Mouse (Mus musculus) forebrain, embryonic 10.5 days (tissue): ENCODE measurements at regions not wholly inside any gene's neighbourhood (a gene's known extent, or its start where the extent isn't known, plus 50 kb on each side); places are given as distances from the start of the nearest gene placed in this dataset.

Experiments used
- DNase-seq: peaks from one replicate; pipeline ENCODE4 v3.0.0-alpha.2; 2017; ENCODE audit warnings: low spot score; ENCODE audit errors: extremely low spot score
- H3K27ac ChIP-seq: fragments of 300-500 bp; sonication (generic); 2 replicates; pipeline ENCODE4 v1.5.1; 2016; ENCODE audit warnings: mild to moderate bottlenecking
- H3K27me3 ChIP-seq: fragments of 300-500 bp; sonication (generic); 2 replicates; pipeline ENCODE4 v1.6.1; 2016; ENCODE audit warnings: mild to moderate bottlenecking; ENCODE audit not compliant: poor library complexity, severe bottlenecking
- H3K36me3 ChIP-seq: fragments of 300-500 bp; sonication (generic); replicated peaks from 2 replicates; pipeline ENCODE4 v1.6.1; 2016; ENCODE audit warnings: mild to moderate bottlenecking, moderate library complexity
- H3K4me1 ChIP-seq: fragments of 300-500 bp; sonication (generic); 2 replicates; pipeline ENCODE4 v1.6.1; 2016
- H3K4me3 ChIP-seq: fragments of 300-500 bp; sonication (generic); 2 replicates; pipeline ENCODE4 v1.5.1; 2016; ENCODE audit warnings: mild to moderate bottlenecking, moderate library complexity
- H3K9me3 ChIP-seq: fragments of 300-500 bp; sonication (generic); 2 replicates; pipeline ENCODE4 v1.6.1; 2016; ENCODE audit warnings: mild to moderate bottlenecking, moderate library complexity
- WGBS: fragments of 180-500 bp; shearing (Covaris S2); methylation state at CpG from one replicate; pipeline ENCODE4 v1.1.7; 2016; 5-methylcytosine and 5-hydroxymethylcytosine counted together

- no peaks in the 10 kb centered on the region for H3K27me3 ChIP-seq
- H3K27ac ChIP-seq = no peak overlapping the region
- DNase-seq = no peak
- H3K9me3 ChIP-seq = no peaks in the 10 kb centered on the region
- H3K4me1 ChIP-seq = no peaks in the 10 kb centered on the region
- H3K4me3 ChIP-seq = no peak overlapping the region
- no peaks in the 10 kb centered on the region for H3K36me3 ChIP-seq
- 88% methylated on average over 2 of the region's 2 CpGs for WGBS
These were observed 190.8 kb upstream of the Ppargc1a start for GRCm38 (mm10) chr5:51758289-51758688.

GRCm38 (mm10) chr5:51757864-51758263 is 190.3 kb upstream of the Ppargc1a start:
- Histone ChIP-seq H3K36me3 (no peaks in the 10 kb centered on the region), H3K4me1 (no peaks in the 10 kb centered on the region), H3K27me3 (no peaks in the 10 kb centered on the region), H3K27ac (no peak overlapping the region), H3K4me3 (no peak overlapping the region), H3K9me3 (no peaks in the 10 kb centered on the region)
- no peak for DNase-seq
- 84% methylated on average over 2 of the region's 2 CpGs for WGBS

- Histone ChIP-seq H3K27me3 (no peaks in the 10 kb centered on the region), H3K27ac (no peak overlapping the region), H3K36me3 (no peaks in the 10 kb centered on the region), H3K4me1 (no peaks in the 10 kb centered on the region), H3K9me3 (no peaks in the 10 kb centered on the region), H3K4me3 (no peak overlapping the region)
- 86% methylated on average over 4 of the region's 4 CpGs for WGBS
- no peak for DNase-seq
These were observed 184.5 kb upstream of the Ppargc1a start for GRCm38 (mm10) chr5:51752024-51752423.

- DNase-seq = no peak
- WGBS = 91% methylated on average over 8 of the region's 8 CpGs
- H3K4me3 ChIP-seq = no peak overlapping the region
These were observed 182.9 kb upstream of the Ppargc1a start for GRCm38 (mm10) chr5:51750456-51750855.

GRCm38 (mm10) chr5:51740893-51741292 is 173.4 kb upstream of the Ppargc1a start:
- 95% methylated on average over 8 of the region's 8 CpGs for WGBS

More at GRCm38 (mm10) chr5:51750456-51750855, 182.9 kb upstream of the Ppargc1a start:
- H3K4me1 ChIP-seq = no peaks in the 10 kb centered on the region
- H3K36me3 ChIP-seq = no peaks in the 10 kb centered on the region
- H3K27ac ChIP-seq = no peak overlapping the region
- no peaks in the 10 kb centered on the region for H3K9me3 ChIP-seq
- H3K27me3 ChIP-seq = no peaks in the 10 kb centered on the region

GRCm38 (mm10) chr5:51730241-51730640 is 162.7 kb upstream of the Ppargc1a start:
- no peak for DNase-seq
- no peaks in the 10 kb centered on the region for H3K27me3 ChIP-seq
- no peak overlapping the region for H3K4me3 ChIP-seq
- WGBS = 48% methylated on average over 1 of the region's 1 CpGs
- H3K27ac ChIP-seq = no peak overlapping the region
- H3K9me3 ChIP-seq = no peaks in the 10 kb centered on the region
- H3K4me1 ChIP-seq = no peaks in the 10 kb centered on the region
- H3K36me3 ChIP-seq = no peaks in the 10 kb centered on the region

More at GRCm38 (mm10) chr5:51740893-51741292, 173.4 kb upstream of the Ppargc1a start:
- Histone ChIP-seq H3K4me3 (no peak overlapping the region), H3K27ac (no peak overlapping the region), H3K9me3 (no peaks in the 10 kb centered on the region), H3K27me3 (no peaks in the 10 kb centered on the region), H3K36me3 (no peaks in the 10 kb centered on the region), H3K4me1 (no peaks in the 10 kb centered on the region)
- no peak for DNase-seq

GRCm38 (mm10) chr5:51729771-51730170 is 162.2 kb upstream of the Ppargc1a start:
- WGBS = 71% methylated on average over 1 of the region's 1 CpGs
- H3K9me3 ChIP-seq = no peaks in the 10 kb centered on the region
- no peak for DNase-seq
- no peaks in the 10 kb centered on the region for H3K4me1 ChIP-seq
- no peaks in the 10 kb centered on the region for H3K36me3 ChIP-seq
- H3K27me3 ChIP-seq = no peaks in the 10 kb centered on the region
- no peak overlapping the region for H3K4me3 ChIP-seq
- H3K27ac ChIP-seq = no peak overlapping the region

- no peaks in the 10 kb centered on the region for H3K9me3 ChIP-seq
- DNase-seq = no peak
- H3K27me3 ChIP-seq = no peaks in the 10 kb centered on the region
- no peaks in the 10 kb centered on the region for H3K36me3 ChIP-seq
- H3K4me1 ChIP-seq = no peaks in the 10 kb centered on the region
- no peak overlapping the region for H3K4me3 ChIP-seq
- H3K27ac ChIP-seq = no peak overlapping the region
These were observed 159.2 kb upstream of the Ppargc1a start for GRCm38 (mm10) chr5:51726762-51727161.

- Histone ChIP-seq H3K27me3 (no peaks in the 10 kb centered on the region), H3K36me3 (no peaks in the 10 kb centered on the region), H3K9me3 (no peaks in the 10 kb centered on the region), H3K4me1 (no peaks in the 10 kb centered on the region), H3K4me3 (no peak overlapping the region), H3K27ac (no peak overlapping the region)
- no peak for DNase-seq
- WGBS = 90% methylated on average over 8 of the region's 8 CpGs
These were observed 151.4 kb upstream of the Ppargc1a start for GRCm38 (mm10) chr5:51718911-51719310.

GRCm38 (mm10) chr5:51718451-51718850 is 150.9 kb upstream of the Ppargc1a start:
- DNase-seq = no peak
- no peak overlapping the region for H3K4me3 ChIP-seq
- no peak overlapping the region for H3K27ac ChIP-seq
- no peaks in the 10 kb centered on the region for H3K9me3 ChIP-seq
- H3K4me1 ChIP-seq = no peaks in the 10 kb centered on the region
- WGBS = 92% methylated on average over 1 of the region's 1 CpGs
- no peaks in the 10 kb centered on the region for H3K27me3 ChIP-seq
- no peaks in the 10 kb centered on the region for H3K36me3 ChIP-seq

GRCm38 (mm10) chr5:51711860-51712560 is 144.5 kb upstream of the Ppargc1a start:
- DNase-seq = no peak
- no peak overlapping the region for H3K4me3 ChIP-seq
- 86% methylated on average over 8 of the region's 8 CpGs for WGBS
- no peaks in the 10 kb centered on the region for H3K27me3 ChIP-seq
- peaks cover 11% of the 10 kb centered on the region; the same call in 1 of the 2 replicates for H3K4me1 ChIP-seq
- H3K36me3 ChIP-seq = no peaks in the 10 kb centered on the region
- H3K9me3 ChIP-seq = no peaks in the 10 kb centered on the region
- H3K27ac ChIP-seq = no peak overlapping the region

- no peaks in the 10 kb centered on the region for H3K36me3 ChIP-seq
These were observed 143.1 kb upstream of the Ppargc1a start for GRCm38 (mm10) chr5:51710664-51711063.

GRCm38 (mm10) chr5:51709447-51709991 is 142.0 kb upstream of the Ppargc1a start:
- H3K9me3 ChIP-seq = no peaks in the 10 kb centered on the region
- DNase-seq = no peak
- 89% methylated on average over 6 of the region's 6 CpGs for WGBS
- no peaks in the 10 kb centered on the region for H3K27me3 ChIP-seq
- peaks cover 11% of the 10 kb centered on the region; the same call in 1 of the 2 replicates for H3K4me1 ChIP-seq
- H3K36me3 ChIP-seq = no peaks in the 10 kb centered on the region
- no peak overlapping the region for H3K4me3 ChIP-seq
- no peak overlapping the region for H3K27ac ChIP-seq

More at GRCm38 (mm10) chr5:51710664-51711063, 143.1 kb upstream of the Ppargc1a start:
- no peaks in the 10 kb centered on the region for H3K9me3 ChIP-seq
- 87% methylated on average over 4 of the region's 4 CpGs for WGBS
- DNase-seq = no peak
- no peaks in the 10 kb centered on the region for H3K27me3 ChIP-seq
- no peak overlapping the region for H3K4me3 ChIP-seq
- H3K27ac ChIP-seq = no peak overlapping the region
- H3K4me1 ChIP-seq = peaks cover 11% of the 10 kb centered on the region; the same call in 1 of the 2 replicates
